Mouse (Mus musculus): ENCODE measurements around the gene Pik3c2b. TPM values are rescaled to one million over a fixed set of nuclear protein-coding genes. Genes with fewer than 3 reads are reported as not detected.
A peak's percentile ranks its signal among the peaks of the same experiment; 100 is the strongest.

The Pik3c2b gene
- polyA plus RNA-seq, 1 experiment, result 31.2 TPM

- TF ChIP-seq POLR2A (IDR thresholded peaks at IDR 0.05; ENCODE audit: borderline replicate concordance, extremely low read depth, insufficient read depth, insufficient read length, poor library complexity, severe bottlenecking) (no peak), CTCF (IDR thresholded peaks at IDR 0.05; ENCODE audit: borderline replicate concordance, extremely low read depth, insufficient read depth, insufficient read length) (no peak)
- no peak for DNase-seq (ENCODE audit: low read depth)
These were observed 15.2 kb downstream of the Pik3c2b start for GRCm38 (mm10) chr1:133060681-133061080.

GRCm38 (mm10) chr1:133063164-133063563 is 17.7 kb downstream of the Pik3c2b start:
- peak; percentile 39 for DNase-seq (ENCODE audit: low read depth)

GRCm38 (mm10) chr1:133068268-133068667 is 22.8 kb downstream of the Pik3c2b start:
- no peak for DNase-seq (ENCODE audit: low read depth)
- no peak for TF ChIP-seq POLR2A (IDR thresholded peaks at IDR 0.05; ENCODE audit: borderline replicate concordance, extremely low read depth, insufficient read depth, insufficient read length, poor library complexity, severe bottlenecking)

More at GRCm38 (mm10) chr1:133063164-133063563, 17.7 kb downstream of the Pik3c2b start:
- TF ChIP-seq CTCF (IDR thresholded peaks at IDR 0.05; ENCODE audit: borderline replicate concordance, extremely low read depth, insufficient read depth, insufficient read length) (no peak), POLR2A (IDR thresholded peaks at IDR 0.05; ENCODE audit: borderline replicate concordance, extremely low read depth, insufficient read depth, insufficient read length, poor library complexity, severe bottlenecking) (no peak)

- peak; percentile 40 for DNase-seq (ENCODE audit: low read depth)
- TF ChIP-seq CTCF (IDR thresholded peaks at IDR 0.05; ENCODE audit: borderline replicate concordance, extremely low read depth, insufficient read depth, insufficient read length) (no peak), POLR2A (IDR thresholded peaks at IDR 0.05; ENCODE audit: borderline replicate concordance, extremely low read depth, insufficient read depth, insufficient read length, poor library complexity, severe bottlenecking) (no peak)
These were observed 23.3 kb downstream of the Pik3c2b start for GRCm38 (mm10) chr1:133068669-133069274.

GRCm38 (mm10) chr1:133069275-133070120 is 24.0 kb downstream of the Pik3c2b start:
- no peak for DNase-seq (ENCODE audit: low read depth)
- no peak for TF ChIP-seq CTCF (IDR thresholded peaks at IDR 0.05; ENCODE audit: borderline replicate concordance, extremely low read depth, insufficient read depth, insufficient read length)
- TF ChIP-seq POLR2A (IDR thresholded peaks at IDR 0.05; ENCODE audit: borderline replicate concordance, extremely low read depth, insufficient read depth, insufficient read length, poor library complexity, severe bottlenecking), result no peak

GRCm38 (mm10) chr1:133070157-133070556 is 24.7 kb downstream of the Pik3c2b start:
- TF ChIP-seq CTCF (IDR thresholded peaks at IDR 0.05; ENCODE audit: borderline replicate concordance, extremely low read depth, insufficient read depth, insufficient read length), result no peak
- no peak for TF ChIP-seq POLR2A (IDR thresholded peaks at IDR 0.05; ENCODE audit: borderline replicate concordance, extremely low read depth, insufficient read depth, insufficient read length, poor library complexity, severe bottlenecking)
- DNase-seq (ENCODE audit: low read depth), result peak; percentile 45

GRCm38 (mm10) chr1:133071666-133072381 is 26.4 kb downstream of the Pik3c2b start:
- TF ChIP-seq CTCF (IDR thresholded peaks at IDR 0.05; ENCODE audit: borderline replicate concordance, extremely low read depth, insufficient read depth, insufficient read length), result no peak
- DNase-seq (ENCODE audit: low read depth), result peak; percentile 82

GRCm38 (mm10) chr1:133073327-133073856 is 27.9 kb downstream of the Pik3c2b start:
- DNase-seq (ENCODE audit: low read depth), result no peak
- TF ChIP-seq POLR2A (IDR thresholded peaks at IDR 0.05; ENCODE audit: borderline replicate concordance, extremely low read depth, insufficient read depth, insufficient read length, poor library complexity, severe bottlenecking) (no peak), CTCF (IDR thresholded peaks at IDR 0.05; ENCODE audit: borderline replicate concordance, extremely low read depth, insufficient read depth, insufficient read length) (no peak)

GRCm38 (mm10) chr1:133074541-133074940 is 29.1 kb downstream of the Pik3c2b start:
- TF ChIP-seq CTCF (IDR thresholded peaks at IDR 0.05; ENCODE audit: borderline replicate concordance, extremely low read depth, insufficient read depth, insufficient read length) (no peak), POLR2A (IDR thresholded peaks at IDR 0.05; ENCODE audit: borderline replicate concordance, extremely low read depth, insufficient read depth, insufficient read length, poor library complexity, severe bottlenecking) (no peak)
- DNase-seq (ENCODE audit: low read depth), result no peak

GRCm38 (mm10) chr1:133075651-133076400 is 30.4 kb downstream of the Pik3c2b start:
- DNase-seq (ENCODE audit: low read depth), result no peak
- TF ChIP-seq CTCF (IDR thresholded peaks at IDR 0.05; ENCODE audit: borderline replicate concordance, extremely low read depth, insufficient read depth, insufficient read length) (no peak), POLR2A (IDR thresholded peaks at IDR 0.05; ENCODE audit: borderline replicate concordance, extremely low read depth, insufficient read depth, insufficient read length, poor library complexity, severe bottlenecking) (no peak)
